Mouse (Mus musculus) intestine, embryonic 15.5 days (tissue): ENCODE results near the gene Anks1. TPM values are rescaled to one million over a fixed set of nuclear protein-coding genes. Genes with fewer than 3 reads are reported as not detected.

ENCODE experiments used
- ATAC-seq: fragments of 200-750 bp; cut with Nextera tagmentation; 2 replicates; pipeline ENCODE4 v1.8.0; 2017; ENCODE audit warnings: moderate TSS enrichment, moderate library complexity
- H3K27ac ChIP-seq: fragments of 300-500 bp; sonication (generic); 2 replicates; pipeline ENCODE4 v1.5.1; 2015; ENCODE audit warnings: mild to moderate bottlenecking, inconsistent platforms
- H3K27me3 ChIP-seq: fragments of 300-500 bp; sonication (generic); replicated peaks from 2 replicates; pipeline ENCODE4 v1.6.1; 2015; ENCODE audit warnings: inconsistent platforms
- H3K36me3 ChIP-seq: fragments of 300-500 bp; sonication (generic); 2 replicates; pipeline ENCODE4 v1.6.1; 2015; ENCODE audit warnings: inconsistent platforms
- H3K4me1 ChIP-seq: fragments of 300-500 bp; sonication (generic); replicated peaks from 2 replicates; pipeline ENCODE4 v1.6.1; 2015; ENCODE audit warnings: inconsistent platforms
- H3K4me2 ChIP-seq: fragments of 300-500 bp; sonication (generic); replicated peaks from 2 replicates; pipeline ENCODE4 v1.6.1; 2015; ENCODE audit warnings: mild to moderate bottlenecking, inconsistent platforms
- H3K4me3 ChIP-seq: fragments of 300-500 bp; sonication (generic); replicated peaks from 2 replicates; pipeline ENCODE4 v1.5.1; 2015; ENCODE audit warnings: inconsistent platforms
- H3K9ac ChIP-seq: fragments of 300-500 bp; sonication (generic); 2 replicates; pipeline ENCODE4 v1.6.1; 2015; ENCODE audit warnings: inconsistent platforms
- H3K9me3 ChIP-seq: fragments of 300-500 bp; sonication (generic); 2 replicates; pipeline ENCODE4 v1.6.1; 2016; ENCODE audit warnings: inconsistent platforms
- WGBS: fragments of 180-500 bp; shearing (Covaris S2); methylation state at CpG from one replicate; pipeline ENCODE4 v1.1.7; 2015; 5-methylcytosine and 5-hydroxymethylcytosine counted together
- polyA plus RNA-seq: library from polyadenylated mRNA; unstranded; fragments of >200 nt; fragmentation: Nextera tagmentation; extraction: Ambion mirVana; gene quantifications from 2 replicates; pipeline ENCODE4 v1.2.1, GENCODE M21; 2015

The Anks1 gene
- polyA plus RNA-seq, 1 experiment from 2014 or later, result 12.5 TPM

- Histone ChIP-seq H3K27ac (no peak overlapping the region), H3K4me3 (no peak overlapping the region), H3K36me3 (no peaks in the 10 kb centered on the region), H3K27me3 (no peaks in the 10 kb centered on the region), H3K4me1 (peaks cover 48% of the 10 kb centered on the region), H3K4me2 (no peak overlapping the region), H3K9me3 (no peaks in the 10 kb centered on the region), H3K9ac (no peak overlapping the region)
- no peak for ATAC-seq
- WGBS, result 72% methylated on average over 21 of the region's 21 CpGs
Observed at GRCm38 (mm10) chr17:28019785-28020696, 110.9 kb downstream of the Anks1 start.

DNA sequence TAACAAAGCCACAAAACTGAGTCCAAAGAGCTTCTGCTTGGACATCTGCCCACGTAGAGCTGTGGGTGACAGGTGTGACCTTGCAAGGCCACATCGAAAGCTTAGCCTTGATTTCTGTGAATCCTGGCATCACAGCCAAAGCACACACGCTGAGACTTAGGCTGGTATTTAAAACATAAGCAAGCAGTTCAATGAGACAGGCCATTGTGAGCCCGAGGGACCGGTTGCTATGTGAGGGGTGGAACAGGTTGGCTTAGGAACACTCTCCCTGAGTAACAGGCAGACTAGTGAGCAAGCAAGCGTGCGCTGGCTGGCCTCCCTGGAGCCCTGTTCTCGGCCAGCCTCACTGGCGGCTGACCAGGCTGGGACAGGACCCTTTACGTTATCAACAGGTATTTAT is 112.8 kb downstream of the Anks1 start:
- Histone ChIP-seq H3K36me3 (no peaks in the 10 kb centered on the region), H3K9ac (no peak overlapping the region), H3K4me1 (peaks cover 53% of the 10 kb centered on the region), H3K4me2 (no peak overlapping the region), H3K27ac (no peak overlapping the region; the same call in 1 of the 2 replicates), H3K9me3 (no peaks in the 10 kb centered on the region), H3K4me3 (no peak overlapping the region), H3K27me3 (no peaks in the 10 kb centered on the region)
- ATAC-seq, result no peak
- 64% methylated on average over 10 of the region's 10 CpGs for WGBS

DNA sequence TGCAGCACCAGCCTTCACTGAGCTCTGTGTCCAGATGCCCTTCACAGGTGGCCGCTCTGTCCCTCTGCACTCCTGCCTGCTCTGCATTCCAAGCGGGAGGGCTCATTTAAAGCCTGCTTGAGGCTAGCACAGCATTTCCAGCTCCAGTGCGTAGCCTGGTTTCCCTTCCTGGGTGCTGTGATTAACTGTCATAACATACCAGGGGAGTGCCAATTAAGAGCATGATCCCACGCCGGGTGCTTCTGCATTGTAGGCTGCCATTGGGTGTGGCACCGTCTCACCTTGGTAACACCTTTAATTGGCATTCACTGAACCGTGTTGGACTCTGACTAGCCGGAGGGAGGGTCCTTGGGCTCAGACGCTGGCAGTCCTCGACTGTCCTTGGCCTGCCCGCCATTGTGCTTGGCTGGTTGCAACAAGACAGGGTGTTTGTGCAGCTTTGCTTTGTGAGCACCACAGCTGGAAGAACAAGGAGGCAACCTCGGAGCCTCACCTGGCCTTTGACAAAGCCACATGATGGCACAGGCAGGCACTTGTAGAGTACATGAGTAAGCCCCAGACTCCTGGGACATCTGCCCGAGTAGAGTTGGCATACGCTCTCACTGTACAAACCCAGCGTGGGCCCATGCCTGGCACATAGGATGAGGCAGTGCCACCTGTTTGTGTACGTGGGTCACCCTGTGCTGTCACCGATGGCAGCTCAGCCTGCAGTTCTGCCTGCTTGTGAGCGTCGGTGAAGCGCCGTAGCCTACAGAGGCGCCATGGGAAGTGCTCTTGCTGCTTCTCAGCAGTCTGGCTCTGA is 113.9 kb downstream of the Anks1 start:
- H3K9ac ChIP-seq, result no peak overlapping the region
- no peak for ATAC-seq

DNA sequence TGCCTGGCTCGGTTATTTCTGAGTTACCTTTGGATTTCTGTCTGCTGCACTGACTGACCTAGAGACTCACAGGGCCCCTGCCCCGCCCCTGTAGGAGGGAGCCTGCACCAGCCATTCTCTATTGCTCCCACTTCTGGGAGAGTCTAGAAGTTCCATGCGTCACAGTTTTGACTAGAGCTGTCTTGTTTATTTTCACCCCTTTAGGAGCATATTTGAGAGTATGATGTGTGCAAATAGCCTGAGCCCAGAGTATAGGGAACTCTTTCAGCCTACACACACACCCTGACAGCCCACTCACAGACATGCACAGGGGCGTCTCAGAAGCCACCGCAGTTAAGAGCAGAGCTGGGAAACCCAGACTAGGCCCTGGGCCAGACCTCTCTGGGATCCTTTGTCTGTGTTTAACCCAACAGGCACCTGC is 116.4 kb downstream of the Anks1 start:
- H3K9ac ChIP-seq, result 0 out of 2 replicates have a peak overlapping the region, but pooled peaks have one; percentile 5

More for the DNA sequence above, 113.9 kb downstream of the Anks1 start:
- Histone ChIP-seq H3K27me3 (no peaks in the 10 kb centered on the region), H3K4me3 (no peak overlapping the region), H3K9me3 (no peaks in the 10 kb centered on the region), H3K27ac (no peak overlapping the region), H3K4me1 (peaks cover 52% of the 10 kb centered on the region), H3K36me3 (no peaks in the 10 kb centered on the region), H3K4me2 (no peak overlapping the region)
- 83% methylated on average over 22 of the region's 22 CpGs for WGBS

GRCm38 (mm10) chr17:28026111-28026872 is 117.2 kb downstream of the Anks1 start:
- no peak overlapping the region for H3K4me2 ChIP-seq
- H3K36me3 ChIP-seq, result no peaks in the 10 kb centered on the region
- H3K4me1 ChIP-seq, result peaks cover 37% of the 10 kb centered on the region
- no peaks in the 10 kb centered on the region for H3K27me3 ChIP-seq
- peak overlapping the region; percentile 71 for H3K27ac ChIP-seq
- 67% methylated on average over 14 of the region's 14 CpGs for WGBS
- H3K9me3 ChIP-seq, result no peaks in the 10 kb centered on the region
- no peak for ATAC-seq
- H3K9ac ChIP-seq, result no peak overlapping the region; the same call in 1 of the 2 replicates
- no peak overlapping the region for H3K4me3 ChIP-seq

More for the DNA sequence above, 116.4 kb downstream of the Anks1 start:
- H3K9me3 ChIP-seq, result no peaks in the 10 kb centered on the region
- H3K27me3 ChIP-seq, result no peaks in the 10 kb centered on the region
- no peaks in the 10 kb centered on the region for H3K36me3 ChIP-seq
- 29% methylated on average over 5 of the region's 5 CpGs for WGBS
- ATAC-seq, result peak; percentile 82
- H3K4me3 ChIP-seq, result no peak overlapping the region
- no peak overlapping the region for H3K4me2 ChIP-seq
- peak overlapping the region; percentile 71 for H3K27ac ChIP-seq
- H3K4me1 ChIP-seq, result peaks cover 37% of the 10 kb centered on the region

DNA sequence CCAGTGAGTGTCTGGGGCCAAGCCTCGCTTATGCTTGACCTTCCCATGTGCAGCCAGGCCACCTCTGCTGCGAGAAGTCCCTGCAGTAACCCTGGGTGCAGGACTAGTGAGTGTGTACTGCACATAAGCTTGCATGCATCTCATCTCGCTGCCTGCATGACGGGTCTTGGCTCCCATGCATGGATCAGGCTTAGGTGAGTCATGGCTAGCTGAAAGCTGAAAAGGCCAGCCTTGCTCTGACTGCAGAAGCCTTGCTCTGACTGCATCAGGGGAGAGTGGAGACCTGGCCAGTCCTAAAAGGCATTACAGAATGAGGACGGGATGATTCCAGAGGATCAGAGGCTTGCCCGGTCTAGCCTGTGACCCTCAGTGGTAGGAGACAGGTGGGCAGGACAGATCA is 118.1 kb downstream of the Anks1 start:
- Histone ChIP-seq H3K27me3 (no peaks in the 10 kb centered on the region), H3K4me1 (peaks cover 37% of the 10 kb centered on the region), H3K27ac (no peak overlapping the region), H3K36me3 (no peaks in the 10 kb centered on the region), H3K9me3 (no peaks in the 10 kb centered on the region), H3K4me3 (no peak overlapping the region), H3K4me2 (no peak overlapping the region), H3K9ac (no peak overlapping the region)
- WGBS, result 91% methylated on average over 6 of the region's 6 CpGs
- ATAC-seq, result no peak

GRCm38 (mm10) chr17:28028236-28028635 is 119.1 kb downstream of the Anks1 start:
- no peak overlapping the region for H3K4me3 ChIP-seq
- H3K9ac ChIP-seq, result no peak overlapping the region
- H3K4me2 ChIP-seq, result no peak overlapping the region
- no peaks in the 10 kb centered on the region for H3K27me3 ChIP-seq
- no peaks in the 10 kb centered on the region for H3K9me3 ChIP-seq
- H3K36me3 ChIP-seq, result no peaks in the 10 kb centered on the region
- H3K4me1 ChIP-seq, result peaks cover 32% of the 10 kb centered on the region
- WGBS, result 62% methylated on average over 10 of the region's 10 CpGs
- ATAC-seq, result no peak
- no peak overlapping the region for H3K27ac ChIP-seq

- H3K9ac ChIP-seq, result no peak overlapping the region
- no peak overlapping the region for H3K4me3 ChIP-seq
- H3K4me1 ChIP-seq, result peaks cover 27% of the 10 kb centered on the region
- H3K36me3 ChIP-seq, result no peaks in the 10 kb centered on the region
- H3K4me2 ChIP-seq, result no peak overlapping the region
- H3K9me3 ChIP-seq, result no peaks in the 10 kb centered on the region
- no peak for ATAC-seq
- H3K27ac ChIP-seq, result no peak overlapping the region
- WGBS, result 67% methylated on average over 2 of the region's 2 CpGs
- H3K27me3 ChIP-seq, result no peaks in the 10 kb centered on the region
Observed at GRCm38 (mm10) chr17:28029308-28029707, 120.2 kb downstream of the Anks1 start.

- H3K4me2 ChIP-seq, result no peak overlapping the region
- H3K4me1 ChIP-seq, result peaks cover 18% of the 10 kb centered on the region
- H3K27ac ChIP-seq, result no peak overlapping the region
- H3K9me3 ChIP-seq, result no peaks in the 10 kb centered on the region
- no peak for ATAC-seq
- H3K4me3 ChIP-seq, result no peak overlapping the region
- no peak overlapping the region for H3K9ac ChIP-seq
- H3K36me3 ChIP-seq, result no peaks in the 10 kb centered on the region
- H3K27me3 ChIP-seq, result no peaks in the 10 kb centered on the region
- 78% methylated on average over 10 of the region's 10 CpGs for WGBS
Observed at GRCm38 (mm10) chr17:28030446-28030845, 121.3 kb downstream of the Anks1 start.

GRCm38 (mm10) chr17:28031281-28031941 is 122.3 kb downstream of the Anks1 start:
- H3K27me3 ChIP-seq, result no peaks in the 10 kb centered on the region
- no peak overlapping the region for H3K9ac ChIP-seq
- ATAC-seq, result no peak
- peaks cover 9% of the 10 kb centered on the region for H3K4me1 ChIP-seq
- H3K9me3 ChIP-seq, result no peaks in the 10 kb centered on the region
- 67% methylated on average over 9 of the region's 9 CpGs for WGBS
- H3K4me3 ChIP-seq, result no peak overlapping the region
- no peak overlapping the region for H3K4me2 ChIP-seq
- no peak overlapping the region for H3K27ac ChIP-seq
- H3K36me3 ChIP-seq, result no peaks in the 10 kb centered on the region

DNA sequence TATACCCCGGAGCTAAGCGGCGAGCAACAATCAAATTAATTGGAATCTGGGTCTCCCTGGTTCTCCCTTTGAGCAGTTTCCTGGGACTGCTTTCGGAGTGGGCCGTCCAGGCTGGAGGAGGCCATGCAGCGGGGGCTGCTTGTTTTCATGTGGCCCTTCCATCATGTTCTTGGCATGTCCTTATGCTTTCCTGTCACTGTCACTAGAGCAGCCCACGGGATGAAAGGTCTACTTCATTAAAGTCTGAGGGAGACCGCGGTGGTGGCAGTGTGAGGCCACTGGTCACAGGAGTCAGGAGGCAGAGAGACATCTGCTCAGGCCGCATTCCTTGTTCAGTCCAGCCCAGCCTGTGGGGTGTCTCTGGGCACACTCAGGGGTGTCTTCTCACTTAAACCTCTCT is 123.1 kb downstream of the Anks1 start:
- H3K4me2 ChIP-seq, result no peak overlapping the region
- 0 out of 2 replicates have a peak, but pooled peaks cover 7% of the 10 kb centered on the region for H3K4me1 ChIP-seq
- H3K27ac ChIP-seq, result no peak overlapping the region
- ATAC-seq, result no peak
- H3K4me3 ChIP-seq, result no peak overlapping the region
- no peaks in the 10 kb centered on the region for H3K9me3 ChIP-seq
- H3K9ac ChIP-seq, result no peak overlapping the region
- no peaks in the 10 kb centered on the region for H3K27me3 ChIP-seq
- WGBS, result 84% methylated on average over 10 of the region's 10 CpGs
- peaks cover 2% of the 10 kb centered on the region; the same call in 1 of the 2 replicates for H3K36me3 ChIP-seq
